Mouse (Mus musculus): ENCODE data around the gene Itpr1.

Itpr1 gene

GRCm38 (mm10) chr6:108482464-108482863 is 269.6 kb downstream of the Itpr1 start:
- no peak for DNase-seq

GRCm38 (mm10) chr6:108486212-108486992 is 273.5 kb downstream of the Itpr1 start:
- no peak for DNase-seq

DNA sequence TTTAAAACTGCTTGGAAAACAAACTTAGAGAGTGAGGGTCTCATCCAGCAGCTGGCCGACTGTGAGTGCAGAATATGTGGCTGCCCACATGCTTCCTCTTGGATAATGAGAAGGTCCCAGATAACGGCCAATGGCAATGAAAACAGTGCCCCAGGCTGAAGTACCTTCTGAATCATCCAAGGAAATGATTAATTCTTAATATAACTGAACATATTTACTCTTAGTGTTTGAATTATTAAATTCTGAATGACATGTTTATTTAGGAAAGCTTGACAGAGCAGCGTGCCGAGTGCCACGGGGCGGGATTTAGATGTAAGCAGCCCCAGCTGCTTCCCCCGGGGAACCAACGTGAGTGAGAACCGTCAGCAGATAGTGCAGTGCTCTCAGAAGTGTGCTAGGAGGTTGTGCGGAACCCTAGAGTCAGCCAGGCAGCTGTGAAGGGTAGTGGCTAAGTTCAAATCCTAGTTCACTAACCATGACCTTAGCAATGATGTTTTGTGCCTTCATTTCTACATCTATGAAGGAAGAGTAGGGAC is 274.5 kb downstream of the Itpr1 start:
- DNase-seq = peak; percentile 35

GRCm38 (mm10) chr6:108488250-108488649 is 275.4 kb downstream of the Itpr1 start:
- peak; percentile 24 for DNase-seq

DNA sequence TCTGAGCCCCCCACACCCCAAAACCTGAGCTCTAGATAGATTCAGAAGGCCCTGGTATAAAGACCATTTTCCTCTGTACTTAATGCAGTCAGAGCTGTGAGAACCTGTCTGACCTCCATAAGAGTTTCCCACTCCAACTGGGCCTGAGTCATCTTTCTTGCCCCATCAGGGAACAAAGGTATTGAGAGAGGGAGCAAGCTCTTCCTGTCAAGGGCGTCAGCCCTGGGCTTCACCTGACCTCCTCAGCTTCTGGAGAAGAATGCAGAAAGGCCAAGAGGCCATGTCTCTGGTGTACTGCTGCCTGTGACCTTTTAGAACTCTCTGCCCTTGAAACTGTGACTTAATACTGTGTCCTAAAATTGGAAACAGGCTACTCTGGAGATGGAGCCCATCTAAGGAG is 279.1 kb downstream of the Itpr1 start:
- DNase-seq = no peak

- DNase-seq = no peak
Measured at GRCm38 (mm10) chr6:108493753-108494152, 280.9 kb downstream of the Itpr1 start.

DNA sequence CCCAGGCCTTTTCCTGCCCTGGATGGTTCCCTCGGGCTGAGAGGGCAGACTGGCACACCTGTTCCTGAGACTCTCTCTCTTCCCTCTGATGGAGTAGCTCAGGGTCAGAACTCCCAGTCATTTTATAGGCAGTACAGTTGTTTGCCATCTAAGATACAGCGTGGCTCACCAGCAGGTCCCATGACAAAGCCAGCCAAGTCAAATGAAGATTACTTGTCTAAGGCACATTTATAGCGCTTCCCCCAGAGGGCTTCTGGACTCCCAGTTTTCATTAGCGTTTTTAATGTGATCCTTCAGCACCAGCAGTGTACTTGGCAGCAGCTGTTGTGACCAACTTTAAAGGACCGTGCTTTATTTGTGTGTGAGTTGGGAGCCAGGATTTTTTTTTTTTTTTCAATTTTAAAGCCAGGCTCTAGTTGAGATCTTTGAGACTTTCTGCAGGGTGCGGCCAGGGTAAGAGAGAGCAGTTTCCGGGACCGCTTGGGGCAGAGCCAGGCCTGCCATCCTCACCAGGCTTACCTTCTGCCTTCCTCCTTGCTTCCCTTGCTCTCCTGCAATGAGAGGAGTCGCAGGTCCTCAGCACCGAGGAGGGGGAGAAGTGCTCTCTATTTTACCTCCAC is 281.4 kb downstream of the Itpr1 start:
- DNase-seq = no peak

DNA sequence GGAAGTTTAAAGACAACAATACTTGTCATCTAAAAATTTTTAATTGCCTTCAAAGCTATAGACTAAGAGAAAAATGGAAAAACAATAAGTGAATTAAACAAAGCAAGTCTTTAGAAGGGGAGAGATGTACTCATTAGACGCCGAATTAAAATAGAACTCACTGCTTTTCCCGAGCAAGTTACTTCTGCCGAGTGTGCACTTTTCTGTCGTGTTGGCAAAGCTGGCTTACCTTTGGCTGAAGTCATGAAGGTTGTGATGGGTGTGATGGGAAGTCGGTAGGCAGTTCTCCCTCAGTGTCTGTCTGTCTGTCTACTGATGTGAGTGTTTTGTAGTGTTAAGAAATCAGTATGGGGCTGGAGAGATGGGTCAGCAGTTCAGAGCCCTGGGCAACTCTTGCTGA is 282.1 kb downstream of the Itpr1 start:
- no peak for DNase-seq

DNA sequence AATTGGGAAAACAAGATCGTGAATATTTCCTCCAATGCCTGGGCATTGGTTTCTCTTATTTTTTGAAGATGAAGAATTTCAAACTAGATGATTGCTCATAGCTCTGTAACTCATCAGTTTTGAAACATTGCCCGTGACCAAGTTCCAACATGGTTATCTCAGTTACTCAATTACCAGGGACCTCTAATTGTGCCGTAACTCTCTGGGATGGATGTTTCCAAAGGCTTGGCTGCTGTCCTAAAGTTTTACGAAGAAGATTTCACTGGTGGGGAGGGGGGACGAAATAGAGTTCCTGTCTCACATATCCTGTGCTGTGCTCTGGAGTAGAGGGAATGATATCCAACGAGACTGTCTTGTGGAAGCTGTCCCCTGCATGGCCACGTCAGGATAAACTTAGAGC is 285.2 kb downstream of the Itpr1 start:
- DNase-seq = no peak

DNA sequence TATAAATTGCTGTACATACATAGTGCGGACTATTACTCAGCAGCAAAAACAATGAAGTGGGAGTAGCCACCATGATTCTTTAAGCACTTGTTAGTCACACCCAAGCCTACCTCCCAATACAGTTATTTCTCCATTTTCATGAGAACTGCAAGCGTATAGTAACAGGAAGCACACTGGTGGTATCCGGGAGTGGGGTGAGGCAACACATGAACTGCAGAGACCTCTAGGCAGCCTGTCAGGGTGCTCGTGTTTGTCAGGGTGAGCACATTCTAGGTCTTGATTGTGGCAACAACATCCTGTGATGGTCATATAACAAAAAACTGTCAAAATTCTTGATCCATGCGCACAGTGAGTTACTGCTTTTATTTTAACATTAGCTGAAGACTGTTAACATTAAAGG is 290.8 kb downstream of the Itpr1 start:
- DNase-seq = peak; percentile 13

DNA sequence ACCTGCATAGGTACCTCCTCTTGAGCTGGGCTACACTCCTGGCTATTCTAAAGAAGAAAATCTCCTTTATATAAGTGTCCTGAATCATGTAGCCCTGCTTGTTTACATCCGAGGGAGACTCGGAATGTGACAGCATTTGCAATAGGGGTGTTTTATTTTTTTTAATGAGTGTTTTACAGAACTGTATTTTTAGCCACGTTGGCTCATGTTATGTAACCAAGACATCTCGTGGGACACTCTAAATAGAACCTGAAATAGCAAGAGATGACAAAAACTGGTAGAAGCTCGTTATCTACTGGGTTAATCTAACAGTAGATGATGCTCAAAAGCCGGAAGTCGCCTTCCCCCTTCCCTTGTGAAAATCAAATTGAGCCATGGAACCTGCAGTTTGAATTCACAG is 291.8 kb downstream of the Itpr1 start:
- no peak for DNase-seq

DNA sequence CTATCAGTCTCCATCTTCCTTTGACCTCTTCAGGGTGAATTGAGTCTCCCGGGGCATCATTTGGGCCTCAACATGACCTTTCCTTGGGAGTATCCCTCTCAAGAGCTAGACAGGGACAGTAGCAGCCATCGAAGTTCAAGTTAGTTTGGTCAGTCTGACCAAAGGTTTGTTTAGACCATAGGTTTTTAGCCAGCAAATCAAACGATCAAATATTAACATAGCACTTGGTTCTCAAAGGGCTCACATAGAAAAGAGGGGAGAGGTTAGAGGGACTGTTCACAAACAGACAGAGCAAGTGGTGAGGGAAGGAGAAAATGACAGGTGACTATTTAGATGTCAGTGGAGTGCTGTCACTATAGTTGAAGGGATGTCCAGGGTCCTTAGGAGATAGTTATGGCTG is 293.3 kb downstream of the Itpr1 start:
- DNase-seq = no peak

DNA sequence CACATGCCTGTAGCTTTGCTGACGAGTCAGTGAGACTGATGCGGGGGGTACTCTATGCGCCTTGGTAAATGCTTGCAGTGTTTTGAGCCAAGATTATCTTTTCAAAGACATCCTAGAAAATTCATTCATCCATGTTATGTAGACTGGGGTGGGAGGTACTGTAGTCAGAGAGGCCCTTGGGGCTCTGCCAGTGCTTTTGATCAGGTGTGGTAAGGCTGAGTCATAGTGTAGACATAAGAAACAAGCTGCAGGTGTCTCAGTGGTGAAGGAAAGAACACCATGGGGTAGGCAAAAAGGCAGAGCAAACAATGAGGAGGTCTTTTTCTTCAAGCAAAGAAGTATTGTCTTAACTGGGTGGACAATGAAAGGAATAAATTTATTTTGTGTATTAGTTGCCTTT is 294.4 kb downstream of the Itpr1 start:
- peak; percentile 19 for DNase-seq

GRCm38 (mm10) chr6:108509320-108509719 is 296.4 kb downstream of the Itpr1 start:
- no peak for DNase-seq

GRCm38 (mm10) chr6:108510101-108510500 is 297.2 kb downstream of the Itpr1 start:
- DNase-seq = peak; percentile 39

- no peak for DNase-seq
Measured at GRCm38 (mm10) chr6:108512097-108512496, 299.2 kb downstream of the Itpr1 start.

DNA sequence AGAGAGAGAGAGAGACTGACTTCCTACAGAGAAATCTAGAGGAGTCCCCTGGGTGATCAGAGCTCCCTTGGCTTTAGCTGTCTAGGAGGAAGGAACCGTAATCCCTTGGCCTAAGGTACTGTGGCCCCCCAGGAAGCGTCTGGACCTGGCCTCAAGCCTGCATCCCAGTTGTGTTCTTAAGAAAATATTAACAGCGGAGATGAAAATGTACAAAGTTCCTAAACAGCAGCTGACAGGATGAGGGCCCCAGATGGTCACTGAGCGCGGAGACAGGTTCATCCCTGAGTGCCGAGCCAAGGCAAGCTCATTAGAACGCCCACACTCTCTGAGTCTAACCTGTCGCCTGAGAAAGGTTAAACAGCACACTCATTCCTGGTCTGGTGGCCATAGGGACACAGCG is 300.1 kb downstream of the Itpr1 start:
- DNase-seq = no peak

- no peak for DNase-seq
Measured at GRCm38 (mm10) chr6:108516248-108516647, 303.4 kb downstream of the Itpr1 start.

- DNase-seq = no peak
Measured at GRCm38 (mm10) chr6:108517241-108517981, 304.5 kb downstream of the Itpr1 start.

DNA sequence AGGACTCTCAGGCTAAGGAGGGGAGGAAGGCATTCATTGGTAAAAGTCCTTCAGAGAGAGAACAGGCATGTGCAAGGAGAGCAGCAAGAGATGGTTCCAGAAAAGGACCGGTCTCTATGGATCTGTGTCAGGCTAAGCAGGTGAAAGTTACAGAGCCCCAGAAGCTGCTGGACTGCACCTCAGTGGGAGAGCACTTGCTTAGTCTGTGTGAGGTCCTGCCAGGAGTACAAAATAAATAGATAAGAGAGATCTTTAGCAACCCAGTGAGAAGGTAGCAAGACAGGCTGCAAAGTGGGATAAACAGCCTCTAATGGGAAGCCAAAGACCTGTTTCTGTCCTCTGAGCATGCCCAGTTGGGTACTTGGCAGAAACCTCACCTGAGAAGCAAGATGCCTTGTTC is 305.1 kb downstream of the Itpr1 start:
- no peak for DNase-seq

GRCm38 (mm10) chr6:108518552-108518951 is 305.7 kb downstream of the Itpr1 start:
- no peak for DNase-seq

DNA sequence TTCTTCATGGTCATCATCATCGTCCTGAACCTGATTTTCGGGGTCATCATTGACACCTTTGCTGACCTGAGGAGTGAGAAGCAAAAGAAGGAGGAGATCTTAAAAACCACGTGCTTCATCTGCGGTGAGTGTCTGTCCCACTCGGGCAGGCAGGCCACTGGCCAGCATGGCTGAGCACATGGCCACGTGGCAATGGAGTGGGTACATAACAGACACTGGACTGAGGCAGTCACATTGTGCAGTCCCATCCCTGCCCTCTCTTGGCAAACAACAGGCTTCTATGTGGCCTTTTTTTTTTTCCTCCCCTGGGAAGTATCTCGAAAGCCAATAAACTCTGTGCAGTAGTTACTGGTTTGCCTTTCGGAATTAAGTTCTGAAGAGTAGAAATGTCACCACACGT is 306.4 kb downstream of the Itpr1 start:
- DNase-seq = no peak

DNA sequence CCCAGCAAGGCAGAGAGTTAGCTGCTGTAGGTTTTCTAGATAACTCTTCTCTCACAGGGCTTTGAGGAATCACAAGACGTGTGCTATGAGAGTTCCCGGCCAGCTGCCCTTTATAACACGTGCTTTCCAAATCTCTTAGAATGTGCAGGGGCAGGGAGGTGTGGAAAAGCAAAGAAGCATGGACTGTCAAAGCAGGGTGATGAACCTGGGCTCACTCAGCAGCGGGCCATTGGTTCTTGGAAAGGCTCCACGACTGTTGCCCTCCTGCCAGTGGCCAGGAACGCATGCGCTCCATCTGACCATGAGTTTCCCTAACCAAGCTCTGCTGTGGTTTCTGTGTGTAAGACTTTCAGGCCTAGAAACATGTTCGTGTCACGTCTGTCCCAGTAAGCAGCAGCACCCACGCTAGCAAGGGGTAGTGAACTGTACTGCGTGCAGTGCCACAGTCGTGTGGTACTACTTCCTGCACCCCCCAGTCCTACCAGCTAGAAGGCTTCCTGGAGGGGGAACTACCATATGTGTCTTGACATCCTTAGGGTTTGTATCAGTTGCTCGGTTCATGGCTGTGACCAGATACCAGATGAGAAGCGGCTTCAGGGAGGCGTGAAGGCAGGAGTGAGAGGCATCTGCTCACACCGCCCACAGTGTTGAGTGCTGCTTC is 311.2 kb downstream of the Itpr1 start:
- DNase-seq = no peak
